Mouse (Mus musculus): ENCODE results near the gene Fut7.

- TF ChIP-seq CTCF (IDR thresholded peaks at IDR 0.05; ENCODE audit: extremely low read depth, insufficient read length, insufficient replicate concordance, low read depth, low read length) (no peak), POLR2A (IDR thresholded peaks at IDR 0.05; ENCODE audit: low read depth, low read length) (no peak)
These were observed 19.1 kb upstream of the Fut7 start for GRCm38 (mm10) chr2:25403994-25404393.

Data from small intestine, adult 2 months (tissue).